Mouse (Mus musculus) myocyte (in vitro differentiated cells): ENCODE measurements around the gene D230025D16Rik.

Source experiments
- E2F4 ChIP-seq: IDR thresholded peaks from one replicate; pipeline ENCODE4 v1.6.1; 2011; ENCODE audit warnings: mild to moderate bottlenecking, control low read depth, moderate library complexity; ENCODE audit not compliant: insufficient read depth
- MAX ChIP-seq: IDR thresholded peaks from one replicate; pipeline ENCODE4 v1.6.1; 2011; ENCODE audit warnings: low read depth, mild to moderate bottlenecking, control low read depth
- MYOG ChIP-seq, 3 experiments: IDR thresholded peaks; one replicate each; pipeline ENCODE4 v1.6.1; 2011; ENCODE audit warnings: control low read depth in 2 of 3, low read depth in 2 of 3, mild to moderate bottlenecking in 2 of 3; ENCODE audit not compliant: insufficient read length in 2 of 3, control insufficient read depth in 1 of 3, insufficient read depth in 1 of 3
- POLR2A ChIP-seq: IDR thresholded peaks from one replicate; pipeline ENCODE4 v1.6.1; 2011; ENCODE audit warnings: low read depth, mild to moderate bottlenecking, control low read depth, moderate library complexity; ENCODE audit not compliant: insufficient read length
- POLR2AphosphoS2 ChIP-seq: IDR thresholded peaks from one replicate; pipeline ENCODE4 v1.6.1; 2011; ENCODE audit warnings: low read depth, control low read depth; ENCODE audit not compliant: insufficient read length
- SRF ChIP-seq: IDR thresholded peaks from one replicate; pipeline ENCODE4 v1.6.1; 2011; ENCODE audit warnings: low read depth; ENCODE audit not compliant: control insufficient read depth, insufficient read length
- TCF12 ChIP-seq: IDR thresholded peaks from one replicate; pipeline ENCODE4 v1.6.1; 2011; ENCODE audit warnings: mild to moderate bottlenecking, control low read depth; ENCODE audit not compliant: poor library complexity, insufficient read depth, severe bottlenecking
- USF1 ChIP-seq: IDR thresholded peaks from one replicate; pipeline ENCODE4 v1.6.1; 2011; ENCODE audit warnings: low read depth, mild to moderate bottlenecking, control low read depth, moderate library complexity

DNA sequence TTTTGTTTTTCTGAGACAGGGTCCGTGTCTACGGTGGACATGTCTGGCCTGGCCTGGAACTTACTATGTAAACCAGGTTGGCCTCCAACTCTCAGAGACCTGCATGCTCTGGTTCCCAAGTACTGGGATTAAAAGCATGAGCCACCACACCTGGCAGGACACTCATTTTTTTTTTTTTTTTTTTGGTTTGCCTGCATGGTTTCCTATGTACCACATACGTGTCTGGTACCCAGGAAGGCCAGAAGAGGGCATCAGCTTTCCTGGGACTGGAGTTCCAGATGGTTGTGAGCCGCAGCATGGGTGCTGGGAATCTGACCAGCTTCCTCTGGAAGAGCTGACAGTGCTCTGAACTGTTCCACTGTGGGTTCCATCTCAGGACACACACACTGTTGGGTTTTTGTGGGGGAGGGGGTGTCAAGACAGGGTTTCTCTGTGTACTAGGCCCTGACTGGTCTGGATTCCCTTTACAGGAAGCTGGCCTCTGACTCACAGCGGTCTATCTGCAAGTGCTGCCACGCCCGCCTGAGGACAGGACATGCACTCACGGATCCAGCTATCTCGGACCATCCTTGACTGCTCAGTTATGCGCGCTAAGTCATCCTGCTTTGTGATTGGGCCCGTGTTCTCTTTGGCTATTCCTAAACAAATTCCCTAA lies 36.5 kb downstream of the D230025D16Rik start:
- no peak for TF ChIP-seq POLR2AphosphoS2
- TF ChIP-seq E2F4, result no peak
- TF ChIP-seq USF1, result no peak
- TF ChIP-seq MAX, result no peak
- TF ChIP-seq POLR2A, result no peak
- no peak for TF ChIP-seq TCF12
- TF ChIP-seq MYOG (IDR thresholded peaks at IDR 0.05; ENCODE audit: control insufficient read depth in 1 of 3, insufficient read depth in 1 of 3, insufficient read length in 2 of 3, low read depth in 2 of 3), result no peak
- TF ChIP-seq SRF, result no peak
